Mouse (Mus musculus) spleen, adult 2 months (tissue): Measurements from ENCODE around the gene Iffo2. TPM values are rescaled to one million over a fixed set of nuclear protein-coding genes. Genes with fewer than 3 reads are reported as not detected.
A peak's percentile ranks its signal among the peaks of the same experiment; 100 is the strongest.

Source experiments
- DNase-seq, 2 experiments: peaks; one replicate each; pipeline versions ENCODE4 v3.0.0 to v3.0.0-alpha.2; 2012 to 2021; ENCODE audit warnings: low spot score in 2 of 2, low read depth in 1 of 2
- H3K27ac ChIP-seq: fragments of 200-500 bp; 2 replicates; pipeline ENCODE4 v1.5.1; 2012; ENCODE audit warnings: low read length, inconsistent platforms; ENCODE audit not compliant: insufficient read depth
- H3K27me3 ChIP-seq: fragments of 200-500 bp; 2 replicates; pipeline ENCODE4 v1.6.1; 2012; ENCODE audit warnings: mild to moderate bottlenecking, moderate library complexity, low read length, inconsistent platforms; ENCODE audit not compliant: control insufficient read depth, insufficient read depth
- H3K36me3 ChIP-seq: fragments of 200-500 bp; 2 replicates; pipeline ENCODE4 v1.6.1; 2012; ENCODE audit warnings: mild to moderate bottlenecking, low read length, inconsistent platforms; ENCODE audit not compliant: control insufficient read depth, insufficient read depth
- H3K4me1 ChIP-seq: fragments of 200-500 bp; 2 replicates; pipeline ENCODE4 v1.6.1; 2011; ENCODE audit warnings: inconsistent platforms; ENCODE audit not compliant: control insufficient read depth, insufficient read depth, insufficient read length
- H3K4me3 ChIP-seq: fragments of 200-500 bp; 2 replicates; pipeline ENCODE4 v1.5.1; 2011; ENCODE audit warnings: mild to moderate bottlenecking, inconsistent platforms; ENCODE audit not compliant: insufficient read depth, insufficient read length; ENCODE audit errors: extremely low read depth
- CTCF ChIP-seq: fragments of 200-500 bp; IDR thresholded peaks from 2 replicates; pipeline ENCODE4 v1.5.1; 2011; ENCODE audit warnings: mild to moderate bottlenecking, inconsistent platforms; ENCODE audit not compliant: insufficient read depth, insufficient read length, insufficient replicate concordance; ENCODE audit errors: extremely low read depth
- POLR2A ChIP-seq: fragments of 200-500 bp; IDR thresholded peaks from 2 replicates; pipeline ENCODE4 v1.6.1; 2011; ENCODE audit warnings: low read depth, low read length, inconsistent platforms
- WGBS: fragments of 180-500 bp; shearing (Covaris S2); methylation state at CpG from one replicate; pipeline ENCODE4 v1.1.7; 2018; 5-methylcytosine and 5-hydroxymethylcytosine counted together
- polyA plus RNA-seq: library from polyadenylated mRNA; depleted of rRNA; stranded (reverse); fragments of >200 nt; gene quantifications from 2 replicates; pipeline ENCODE4 v1.2.3, GENCODE M21; 2012

Gene Iffo2
- polyA plus RNA-seq, 1 experiment = 3.5 TPM

DNA sequence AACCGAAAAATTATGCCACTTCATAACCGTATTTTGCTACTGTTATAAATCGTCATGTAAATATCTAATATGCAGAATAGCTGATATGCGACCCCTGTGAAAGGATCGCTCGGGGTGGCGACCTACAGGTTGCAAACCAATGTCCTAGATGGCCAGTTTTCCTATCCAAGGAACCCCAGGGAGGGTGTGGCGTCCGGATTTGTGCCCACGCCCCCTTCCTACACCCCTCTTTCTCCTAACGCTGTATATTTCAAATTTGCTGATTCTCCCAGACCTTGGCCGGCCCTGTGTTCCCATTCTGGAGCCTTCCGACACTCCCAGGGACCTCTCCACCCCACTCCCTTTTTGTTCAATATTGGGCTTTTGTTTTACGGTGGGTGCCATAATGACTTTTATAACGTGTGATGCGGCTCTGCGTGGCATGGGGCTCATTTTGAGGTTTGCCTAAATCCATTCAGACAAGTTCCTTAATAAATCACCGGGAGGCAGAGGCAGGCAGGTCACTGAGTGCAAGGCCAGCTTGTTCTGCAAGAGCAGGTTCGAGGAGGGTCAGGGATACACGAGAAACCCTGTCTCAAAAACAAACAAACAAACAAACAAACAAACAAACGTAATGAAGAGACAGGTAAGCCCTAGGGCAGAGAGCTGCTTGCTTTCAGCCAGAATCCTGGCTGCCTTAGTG is 93.2 kb downstream of the Iffo2 start:
- WGBS = 18% methylated on average over 21 of the region's 21 CpGs
- H3K27ac ChIP-seq = no peak overlapping the region

DNA sequence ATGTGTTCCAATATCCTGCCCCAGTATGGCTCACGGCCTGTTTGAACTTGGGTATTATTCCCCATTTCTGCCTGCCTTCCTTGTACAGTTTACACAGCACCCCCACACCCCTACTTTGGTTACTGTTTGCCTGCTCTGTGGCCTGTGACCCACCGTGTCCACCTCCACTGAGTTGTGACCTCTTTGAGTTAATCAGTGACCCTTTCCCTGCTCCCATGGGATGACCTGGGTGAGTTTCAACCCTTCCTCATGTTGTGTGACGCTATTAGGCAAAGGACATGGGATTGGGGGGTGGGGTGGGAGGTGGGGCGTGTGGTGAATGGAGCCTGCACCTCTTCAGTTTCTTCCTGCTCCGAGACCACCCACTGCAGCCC is 93.8 kb downstream of the Iffo2 start:
- 86% methylated on average over 5 of the region's 5 CpGs for WGBS
- TF ChIP-seq CTCF (no peak), POLR2A (no peak)
- H3K4me1 ChIP-seq = peaks cover 9% of the 10 kb centered on the region; the same call in 1 of the 2 replicates
- no peak overlapping the region for H3K4me3 ChIP-seq
- DNase-seq = no peak
- no peak overlapping the region for H3K27ac ChIP-seq
- H3K27me3 ChIP-seq = no peaks in the 10 kb centered on the region
- H3K36me3 ChIP-seq = no peaks in the 10 kb centered on the region

More for the DNA sequence above, 93.2 kb downstream of the Iffo2 start:
- no peaks in the 10 kb centered on the region for H3K36me3 ChIP-seq
- H3K4me1 ChIP-seq = peaks cover 9% of the 10 kb centered on the region; the same call in 1 of the 2 replicates
- H3K27me3 ChIP-seq = no peaks in the 10 kb centered on the region
- TF ChIP-seq CTCF (no peak), POLR2A (no peak)
- DNase-seq = no peak
- peak overlapping the region; percentile 85 for H3K4me3 ChIP-seq

DNA sequence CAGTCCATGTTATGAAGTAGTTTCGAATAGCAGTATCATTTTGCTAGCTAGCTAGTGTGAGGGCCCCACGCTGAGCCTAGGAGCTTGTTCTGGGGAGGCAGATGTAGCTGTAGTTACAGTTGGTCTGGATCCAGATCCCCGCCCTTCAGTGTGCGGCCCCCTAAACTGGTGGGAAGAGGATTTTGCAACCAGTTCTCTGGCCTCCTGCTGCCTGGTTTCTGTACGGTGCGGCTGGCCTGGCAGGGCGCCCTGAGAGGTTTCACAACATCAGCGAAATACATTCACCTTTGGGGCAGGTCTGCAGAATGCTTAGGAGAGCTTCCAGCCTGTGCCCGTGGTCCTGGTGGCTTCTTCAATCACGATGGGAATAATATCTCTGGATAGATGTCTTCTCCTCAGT is 94.4 kb downstream of the Iffo2 start:
- Histone ChIP-seq H3K27me3 (no peaks in the 10 kb centered on the region), H3K27ac (no peak overlapping the region), H3K36me3 (no peaks in the 10 kb centered on the region), H3K4me3 (no peak overlapping the region), H3K4me1 (peaks cover 9% of the 10 kb centered on the region; the same call in 1 of the 2 replicates)
- DNase-seq = no peak
- TF ChIP-seq CTCF = no peak
- no peak for TF ChIP-seq POLR2A
- WGBS = 82% methylated on average over 10 of the region's 10 CpGs

DNA sequence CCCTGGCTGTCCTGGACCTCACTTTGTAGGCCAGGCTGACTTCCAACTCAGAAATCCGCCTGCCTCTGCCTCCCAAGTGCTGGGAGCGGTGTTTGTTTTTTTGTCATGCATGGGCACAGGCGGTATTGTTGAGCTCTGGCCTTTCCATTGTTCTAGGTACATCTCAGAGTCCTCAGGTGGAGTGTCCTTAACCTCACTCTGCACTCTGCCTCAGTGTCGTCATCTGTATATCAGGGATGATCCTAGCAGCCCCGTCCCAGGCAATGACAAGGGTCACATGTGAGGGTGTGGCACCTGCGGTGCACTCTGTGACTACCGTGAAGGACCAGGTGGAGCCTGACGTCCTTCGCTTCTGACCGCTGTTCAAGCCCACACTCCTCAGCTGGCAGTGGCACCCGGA is 97.0 kb downstream of the Iffo2 start:
- no peaks in the 10 kb centered on the region for H3K36me3 ChIP-seq
- H3K27ac ChIP-seq = no peak overlapping the region
- 94% methylated on average over 11 of the region's 11 CpGs for WGBS
- DNase-seq = no peak
- TF ChIP-seq POLR2A (no peak), CTCF (no peak)
- H3K27me3 ChIP-seq = no peaks in the 10 kb centered on the region
- H3K4me3 ChIP-seq = no peak overlapping the region
- H3K4me1 ChIP-seq = peaks cover 8% of the 10 kb centered on the region; the same call in 1 of the 2 replicates

DNA sequence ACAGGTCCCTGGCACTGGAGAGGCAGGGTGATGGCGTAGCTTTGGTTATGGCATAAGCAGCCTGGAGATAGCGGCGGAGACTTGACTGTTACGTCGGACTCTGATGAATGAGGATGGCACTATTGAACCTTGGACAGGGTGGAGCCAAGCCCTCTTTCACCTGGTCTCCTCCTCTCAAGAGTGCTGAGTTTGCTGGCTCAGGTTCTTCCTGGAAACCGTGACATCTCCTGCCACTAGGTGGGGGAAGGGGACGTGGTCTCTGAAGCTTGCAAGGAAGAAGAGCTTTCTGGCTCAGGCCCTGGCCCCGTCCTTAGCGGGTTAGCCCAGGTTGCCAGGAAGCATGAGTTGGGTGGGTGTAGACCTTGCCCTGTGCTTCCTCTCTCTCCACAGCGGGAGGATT is 99.8 kb downstream of the Iffo2 start:
- 69% methylated on average over 10 of the region's 10 CpGs for WGBS
- no peak for DNase-seq
- TF ChIP-seq CTCF (no peak), POLR2A (no peak)

DNA sequence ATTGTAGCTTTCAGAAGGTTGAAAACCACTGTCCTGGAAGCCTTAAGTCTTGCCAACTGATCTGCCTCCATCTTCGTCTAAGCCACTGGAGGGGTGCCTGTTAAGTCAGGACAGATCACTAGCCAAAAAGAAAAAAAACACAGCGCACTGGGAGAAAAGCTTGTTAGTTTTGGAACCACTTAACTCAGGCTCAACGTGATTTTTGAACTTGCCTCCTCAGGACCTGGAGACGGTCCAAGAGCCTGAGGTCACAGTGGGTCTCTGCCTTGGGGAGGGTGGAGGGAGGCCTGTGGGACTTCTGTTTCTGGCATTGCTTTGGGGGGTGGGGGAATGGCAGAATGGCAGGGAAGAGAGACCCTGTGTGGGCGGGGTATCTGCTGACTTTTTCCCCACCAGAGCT is 100.8 kb downstream of the Iffo2 start:
- DNase-seq = no peak
- Histone ChIP-seq H3K36me3 (no peaks in the 10 kb centered on the region), H3K27me3 (no peaks in the 10 kb centered on the region), H3K27ac (no peak overlapping the region), H3K4me1 (no peaks in the 10 kb centered on the region), H3K4me3 (no peak overlapping the region)
- TF ChIP-seq POLR2A (no peak), CTCF (no peak)
- 75% methylated on average over 5 of the region's 5 CpGs for WGBS

More for the DNA sequence above, 99.8 kb downstream of the Iffo2 start:
- Histone ChIP-seq H3K27me3 (no peaks in the 10 kb centered on the region), H3K36me3 (no peaks in the 10 kb centered on the region), H3K4me3 (no peak overlapping the region), H3K27ac (no peak overlapping the region), H3K4me1 (no peaks in the 10 kb centered on the region)

DNA sequence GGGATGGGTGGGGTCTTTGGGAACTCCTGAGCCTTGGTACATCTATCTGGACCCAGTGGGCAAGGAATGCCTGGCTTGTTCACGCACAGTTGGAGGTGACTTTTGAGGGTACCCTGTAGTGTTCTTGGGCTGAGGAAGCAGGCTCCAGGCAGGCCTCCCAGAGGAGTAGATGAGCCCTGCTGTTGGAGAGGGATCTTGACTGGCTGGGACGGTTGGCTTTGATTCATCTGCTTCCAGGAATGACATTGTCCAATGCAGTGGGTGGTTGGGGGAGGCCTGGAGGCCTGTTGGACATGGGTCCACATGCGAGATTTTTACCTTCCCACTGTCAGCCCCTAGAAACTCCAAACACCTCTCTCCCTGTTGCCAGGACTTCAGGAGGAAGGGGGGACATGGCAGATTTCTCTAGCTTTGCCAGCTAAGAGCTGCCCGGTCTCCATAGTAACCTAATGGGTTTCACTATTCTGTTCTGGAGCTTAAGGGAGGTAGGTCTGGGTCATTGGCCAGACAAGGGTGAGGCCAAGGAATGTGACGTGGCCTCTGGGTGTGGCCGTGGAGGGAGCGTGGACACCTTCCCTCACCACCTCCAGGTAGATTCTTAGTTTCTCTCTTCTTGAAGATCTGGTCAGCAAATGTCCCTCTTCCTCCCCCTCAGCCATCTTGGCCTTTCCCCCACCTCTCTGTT is 101.4 kb downstream of the Iffo2 start:
- Histone ChIP-seq H3K4me1 (no peaks in the 10 kb centered on the region), H3K27me3 (no peaks in the 10 kb centered on the region), H3K27ac (no peak overlapping the region), H3K36me3 (no peaks in the 10 kb centered on the region), H3K4me3 (no peak overlapping the region)
- WGBS = 86% methylated on average over 7 of the region's 7 CpGs
- no peak for DNase-seq
- TF ChIP-seq CTCF = no peak
- no peak for TF ChIP-seq POLR2A
